Mouse (Mus musculus): ENCODE measurements around the gene Vangl1.

DNA sequence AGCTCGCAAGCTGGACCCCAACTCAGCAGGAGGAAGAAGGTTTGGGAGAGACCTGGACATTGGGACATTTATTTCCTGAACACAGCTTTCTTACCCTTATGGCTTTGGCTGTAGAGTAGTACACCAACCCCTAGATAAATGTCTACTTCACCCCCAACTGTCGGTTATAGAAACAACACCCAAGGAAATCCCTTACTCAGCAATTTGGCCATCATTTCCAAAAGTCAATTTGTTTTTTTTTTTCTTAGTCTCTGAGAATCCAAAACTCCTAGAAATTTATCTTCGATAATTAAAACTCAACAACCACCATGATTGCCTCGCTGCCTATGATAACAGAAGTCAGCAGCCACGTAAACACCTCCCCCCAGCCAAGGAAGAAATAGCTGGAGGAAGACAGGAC, 7.3 kb downstream of the Vangl1 start:
- TF ChIP-seq CTCF (IDR thresholded peaks at IDR 0.05; ENCODE audit: control insufficient read depth, insufficient read depth, insufficient read length) (no peak), CEBPB (IDR thresholded peaks at IDR 0.05; ENCODE audit: low read depth) (no peak), MYOD1 (IDR thresholded peaks at IDR 0.05; ENCODE audit: control insufficient read depth, insufficient read length, low read depth) (no peak), MYOG (IDR thresholded peaks at IDR 0.05; ENCODE audit: control insufficient read depth, extremely low read depth, insufficient read length) (no peak), MAX (IDR thresholded peaks at IDR 0.05) (no peak), USF1 (IDR thresholded peaks at IDR 0.05; ENCODE audit: low read depth) (no peak)
